Mouse (Mus musculus) MN1 (cell line): ENCODE measurements around the gene Ppip5k1.

ENCODE experiments used
- DNase-seq: peaks from one replicate; pipeline ENCODE4 v3.0.0-alpha.2; 2016; ENCODE audit warnings: low spot score

Ppip5k1 gene

DNA sequence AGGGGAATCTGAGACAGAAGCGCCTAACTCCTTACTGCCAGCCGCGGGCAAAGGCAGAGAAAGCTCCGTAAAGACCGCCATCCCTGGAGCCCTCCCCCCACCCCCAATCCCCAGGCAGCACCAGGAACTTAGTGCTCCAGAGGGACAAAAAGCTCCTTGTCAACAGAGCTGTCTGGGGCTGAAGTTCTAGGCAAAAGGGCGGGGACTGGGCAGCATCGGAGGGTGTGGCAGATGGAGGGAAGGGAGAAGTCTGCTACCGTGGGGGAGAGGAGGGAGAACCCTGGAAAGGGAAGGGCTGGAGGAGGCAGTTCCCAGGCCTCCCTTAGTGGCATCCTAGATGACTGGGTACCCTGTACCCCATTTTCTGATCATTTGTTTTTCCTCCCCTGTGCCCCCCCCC is 57.1 kb downstream of the Ppip5k1 start:
- no peak for DNase-seq

DNA sequence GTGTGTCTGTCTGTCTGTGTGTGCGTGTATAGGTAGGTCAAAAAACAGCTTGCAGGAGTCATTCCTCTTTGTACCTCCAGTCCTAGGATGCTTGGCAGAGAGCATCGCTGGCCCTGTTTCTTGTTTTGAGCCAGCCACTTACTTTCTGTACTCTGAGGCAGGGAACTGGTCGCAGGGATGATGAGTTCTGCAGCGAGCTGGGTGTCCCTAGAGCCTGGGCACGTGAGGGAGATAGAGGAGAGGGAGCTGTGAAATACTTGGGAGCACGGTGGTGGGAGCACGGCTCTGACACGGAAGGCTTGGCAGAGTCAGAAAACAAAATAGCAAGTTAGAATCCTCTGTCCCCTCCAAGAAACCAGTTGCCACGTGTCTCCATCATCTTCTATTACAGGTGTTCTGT is 57.5 kb downstream of the Ppip5k1 start:
- no peak for DNase-seq

DNA sequence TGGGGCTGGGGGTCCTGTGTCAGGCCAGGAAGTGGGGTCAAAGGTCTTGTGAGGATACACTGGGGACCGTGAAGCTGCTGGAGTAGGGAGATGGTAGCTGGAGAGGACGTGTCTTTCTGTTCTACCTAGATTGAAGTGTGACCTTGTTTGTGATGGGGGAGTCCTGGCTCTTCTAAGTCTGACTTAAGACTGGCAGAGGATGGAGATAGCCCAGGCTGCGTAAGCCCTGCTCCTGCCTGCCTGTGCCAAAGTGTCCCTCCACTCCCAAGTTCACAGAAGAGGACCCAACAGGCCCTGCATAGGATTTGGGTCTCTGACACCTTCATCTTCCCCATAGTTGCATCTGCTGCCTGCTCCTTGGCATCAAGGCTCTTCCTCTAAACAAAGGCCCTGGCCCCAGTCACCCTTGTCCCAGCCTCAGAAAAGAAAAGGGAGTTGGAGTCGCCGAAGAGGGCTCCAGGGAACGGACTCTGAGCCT is 58.4 kb downstream of the Ppip5k1 start:
- DNase-seq: no peak

DNA sequence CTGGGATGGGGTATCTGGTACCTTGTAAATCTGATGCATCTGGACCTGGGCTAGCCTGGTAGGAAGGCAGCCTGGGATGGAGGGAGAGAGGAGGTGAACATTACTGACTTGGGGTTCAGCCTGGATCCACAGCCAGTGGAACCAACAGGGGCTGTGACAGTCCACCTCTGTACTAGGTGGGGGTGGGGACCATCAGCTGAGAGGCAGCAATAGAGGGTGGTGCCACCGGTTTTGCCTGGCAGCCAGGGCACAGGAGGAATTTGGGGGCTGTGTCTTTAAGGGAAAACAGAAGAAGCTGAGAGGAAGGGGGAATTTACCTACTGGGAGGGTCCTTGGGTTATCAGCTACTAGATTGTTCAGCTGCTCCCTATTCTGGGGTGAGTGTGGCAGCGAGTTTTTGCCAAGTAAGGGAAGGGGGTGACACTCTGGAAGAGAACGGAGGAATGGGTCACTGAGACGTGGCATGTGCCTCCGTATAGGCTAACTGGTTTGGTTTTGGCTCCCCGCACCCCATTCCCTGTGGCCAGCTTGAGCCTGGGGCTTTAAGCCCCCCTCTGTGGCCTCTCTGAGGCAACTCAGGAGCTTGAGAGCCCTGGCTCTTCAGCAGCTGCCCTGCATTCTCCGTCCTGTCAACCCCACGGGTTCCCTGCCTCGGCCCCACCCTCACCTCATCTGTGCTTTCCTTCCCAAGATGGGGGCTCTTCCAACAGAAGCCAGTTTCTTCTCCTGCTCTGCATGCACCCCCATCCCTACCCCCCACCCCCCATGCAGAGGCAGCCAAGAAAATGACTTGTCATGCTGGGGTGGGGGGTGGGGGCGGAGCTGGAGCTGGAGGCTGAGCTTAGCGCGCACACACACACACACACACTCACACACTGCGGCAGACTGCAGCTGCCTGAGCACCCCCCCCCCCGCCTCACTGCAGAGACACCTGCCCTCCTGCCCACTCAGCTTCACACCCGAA is 59.3 kb downstream of the Ppip5k1 start:
- DNase-seq: peak; percentile 28

DNA sequence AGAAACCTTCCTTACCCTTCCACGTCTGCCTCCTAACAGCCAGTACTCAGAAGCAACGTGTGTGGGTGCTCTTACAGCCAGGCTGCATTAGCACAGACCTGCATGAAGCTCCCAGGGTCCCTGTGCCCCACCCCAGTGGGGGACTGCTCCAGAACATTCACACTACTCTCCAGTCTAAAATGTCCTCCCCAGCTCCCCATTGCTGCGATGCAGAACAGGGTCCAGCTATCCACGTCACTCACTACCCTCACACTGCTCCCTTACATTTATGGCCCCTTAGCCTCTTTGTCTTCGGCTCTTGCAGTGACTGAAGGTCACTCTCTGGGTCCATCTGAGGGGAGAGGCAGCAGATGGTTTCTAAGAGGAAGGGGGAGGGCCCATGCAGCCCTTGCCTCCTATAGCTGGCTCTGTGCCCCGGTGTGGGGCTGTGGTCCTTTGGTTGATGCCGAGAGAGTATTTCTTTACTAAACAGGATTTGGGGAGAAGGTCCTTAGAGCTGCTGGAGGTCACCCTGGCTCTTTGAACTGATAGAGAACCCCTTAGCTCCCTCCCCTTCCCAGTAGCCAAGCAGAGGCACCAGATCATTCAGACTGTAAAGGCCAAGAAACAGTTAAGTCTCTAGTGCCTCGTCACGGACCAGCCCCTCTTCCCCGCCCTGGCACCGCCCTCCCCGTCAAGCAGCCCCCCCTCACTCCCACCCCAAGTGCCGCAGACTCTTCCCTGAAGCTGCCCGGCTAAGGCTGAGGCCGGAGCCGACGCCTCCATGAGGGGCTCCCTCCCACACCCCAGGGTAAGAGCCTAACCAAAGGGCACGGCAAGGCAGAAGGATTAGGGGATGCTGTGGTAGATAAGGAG is 60.2 kb downstream of the Ppip5k1 start:
- DNase-seq: peak; percentile 63

DNA sequence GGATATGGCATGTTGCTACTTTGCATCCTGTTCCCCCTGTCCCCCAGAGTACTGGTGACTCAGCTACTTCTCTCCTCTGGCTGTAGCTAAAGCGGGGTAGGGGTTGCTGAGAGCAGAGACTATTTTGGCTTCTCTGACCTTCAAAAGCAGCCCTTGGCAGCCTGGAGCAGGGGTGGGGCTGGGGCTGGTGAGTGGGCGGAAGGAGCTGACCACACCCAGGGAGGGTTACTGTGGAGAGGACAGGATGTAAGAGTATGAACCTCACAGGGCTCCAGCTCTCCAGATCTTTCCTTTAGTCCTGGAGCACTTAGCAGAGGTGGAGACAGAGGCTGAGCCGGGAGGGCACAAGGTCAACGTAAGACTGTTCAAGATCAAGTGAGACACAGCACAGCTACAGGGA is 61.0 kb downstream of the Ppip5k1 start:
- peak; percentile 58 for DNase-seq

DNA sequence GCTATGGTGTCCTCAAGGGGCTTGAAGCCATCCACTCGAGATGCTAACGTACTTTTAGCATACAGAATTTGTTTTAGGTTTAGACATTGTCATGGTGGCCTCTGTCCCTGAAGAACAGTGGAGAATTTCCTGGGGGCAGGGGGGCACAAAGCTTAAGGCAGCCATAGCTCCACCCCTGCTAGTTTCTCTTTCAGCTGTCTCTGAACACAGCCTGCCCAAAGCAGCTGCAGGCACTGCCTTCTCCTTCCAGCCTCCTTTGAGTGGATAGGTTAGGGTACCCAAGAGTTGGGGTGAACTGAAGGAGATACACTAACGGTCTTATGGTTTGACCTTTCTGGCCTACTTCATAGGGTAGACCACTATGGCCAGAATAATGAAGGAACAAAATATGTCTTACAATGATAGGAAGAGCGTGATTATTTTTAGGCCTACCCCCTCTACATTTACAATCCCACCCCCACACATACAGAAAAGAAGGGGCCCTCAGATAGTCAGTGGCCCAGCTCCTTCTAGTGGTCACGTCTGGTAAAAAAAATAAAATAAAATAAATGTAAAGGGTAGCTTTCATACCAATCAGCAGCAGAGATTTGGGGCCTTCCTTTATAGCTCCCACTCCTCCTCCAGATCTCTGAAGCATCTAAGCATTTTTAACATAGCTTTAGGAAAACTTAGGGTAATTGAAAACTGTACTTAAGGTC is 62.7 kb downstream of the Ppip5k1 start:
- DNase-seq: no peak

DNA sequence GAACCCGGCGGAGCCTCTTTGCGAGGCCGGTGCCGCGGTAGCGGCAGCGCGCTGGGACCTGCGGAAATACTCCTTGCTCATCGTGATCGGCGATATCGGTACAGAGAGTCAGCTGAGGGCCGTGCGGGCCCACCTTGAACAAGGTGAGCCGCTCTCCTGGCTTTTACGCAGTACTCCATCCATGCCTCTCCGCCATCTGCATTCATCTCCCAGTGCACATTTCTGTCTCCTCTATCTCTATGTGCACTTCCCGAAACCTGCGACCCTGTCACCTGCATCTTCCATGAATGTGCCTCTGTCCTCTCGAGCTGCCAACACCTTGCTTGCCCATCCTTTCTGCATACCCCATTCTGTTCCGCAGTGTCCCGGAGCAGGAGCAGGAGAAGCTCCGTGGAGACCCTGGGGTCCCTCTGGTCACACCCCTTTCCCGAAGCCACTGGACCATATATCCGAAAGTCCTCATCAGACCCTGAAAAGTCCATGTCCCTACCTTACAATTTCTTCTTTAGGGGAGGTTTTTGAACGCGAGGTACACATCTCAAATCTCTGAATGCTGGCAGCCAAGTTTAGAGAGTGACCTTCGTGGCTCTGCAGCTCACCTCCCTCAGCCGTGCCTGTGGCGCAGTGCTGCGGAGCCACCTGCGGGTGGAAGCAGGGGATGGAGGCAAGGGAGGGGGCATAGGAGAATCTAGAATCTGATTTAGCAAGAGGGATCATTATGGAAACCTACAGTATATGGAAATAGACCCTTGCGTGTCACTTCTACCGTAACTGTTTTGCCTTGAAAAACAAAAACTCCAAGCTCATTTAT is 65.3 kb downstream of the Ppip5k1 start:
- DNase-seq: peak; percentile 44

DNA sequence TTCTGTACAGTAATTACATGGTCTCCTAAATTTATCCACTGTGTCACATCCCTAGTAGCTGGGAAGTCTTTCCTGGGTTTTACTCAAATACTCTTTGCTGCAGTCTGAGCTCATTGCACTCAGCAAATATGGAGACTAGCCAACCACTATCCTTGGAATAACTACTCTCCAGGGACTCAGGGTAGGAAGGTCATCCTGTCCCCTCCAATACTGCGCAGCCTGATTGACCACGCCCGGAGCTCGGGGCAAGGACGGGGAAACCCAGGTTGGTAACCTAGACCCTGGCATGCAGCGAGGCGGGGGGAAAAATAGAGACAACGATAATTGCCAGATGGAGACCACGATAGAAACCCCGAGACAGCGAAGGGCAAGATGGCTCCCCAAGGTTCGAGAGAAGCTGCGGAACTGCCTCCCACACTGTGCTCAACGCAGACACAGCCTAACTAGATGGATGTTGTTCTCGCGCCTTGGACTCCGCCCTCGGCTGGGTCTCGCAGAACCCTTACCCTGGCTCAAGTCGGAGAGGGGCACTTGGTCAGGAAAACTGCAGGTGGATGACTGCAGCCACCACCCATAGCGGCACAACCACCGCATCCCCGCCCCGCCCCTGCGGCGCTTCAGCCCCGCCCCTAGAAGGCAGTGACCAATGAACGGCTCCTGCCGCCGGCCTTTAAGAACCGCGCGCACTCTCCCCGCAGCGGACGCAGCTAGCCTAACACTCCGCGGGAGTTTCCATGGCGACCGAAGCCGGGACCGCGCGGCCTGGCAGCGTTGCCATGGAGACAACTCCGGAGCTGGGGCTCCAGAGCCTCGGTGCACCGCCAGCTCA is 66.1 kb downstream of the Ppip5k1 start, which contains the start of gene Map1a:
Gene Map1a (plus strand): TSS at position 700 of the 829 bp plus-strand sequence.
- DNase-seq: peak; percentile 95

DNA sequence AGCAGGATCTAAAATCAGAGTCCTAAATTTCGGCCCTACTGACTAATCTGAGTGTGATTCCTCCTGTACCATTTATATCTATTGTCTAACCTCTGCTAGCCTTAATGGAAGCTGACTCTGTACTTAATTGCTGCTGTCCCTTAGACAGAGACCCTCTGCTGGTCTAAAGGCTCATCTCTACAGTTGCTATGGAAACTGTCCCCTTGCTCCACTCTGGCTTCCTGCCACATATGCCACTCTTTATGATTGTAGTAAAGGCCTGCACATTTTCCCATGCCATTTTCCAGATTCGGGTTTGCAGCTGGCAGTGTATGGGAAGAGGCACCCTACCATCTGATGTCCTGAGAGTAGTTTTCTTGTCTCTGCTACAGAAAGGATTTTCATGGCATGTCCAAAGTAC is 67.3 kb downstream of the Ppip5k1 start:
- no peak for DNase-seq

DNA sequence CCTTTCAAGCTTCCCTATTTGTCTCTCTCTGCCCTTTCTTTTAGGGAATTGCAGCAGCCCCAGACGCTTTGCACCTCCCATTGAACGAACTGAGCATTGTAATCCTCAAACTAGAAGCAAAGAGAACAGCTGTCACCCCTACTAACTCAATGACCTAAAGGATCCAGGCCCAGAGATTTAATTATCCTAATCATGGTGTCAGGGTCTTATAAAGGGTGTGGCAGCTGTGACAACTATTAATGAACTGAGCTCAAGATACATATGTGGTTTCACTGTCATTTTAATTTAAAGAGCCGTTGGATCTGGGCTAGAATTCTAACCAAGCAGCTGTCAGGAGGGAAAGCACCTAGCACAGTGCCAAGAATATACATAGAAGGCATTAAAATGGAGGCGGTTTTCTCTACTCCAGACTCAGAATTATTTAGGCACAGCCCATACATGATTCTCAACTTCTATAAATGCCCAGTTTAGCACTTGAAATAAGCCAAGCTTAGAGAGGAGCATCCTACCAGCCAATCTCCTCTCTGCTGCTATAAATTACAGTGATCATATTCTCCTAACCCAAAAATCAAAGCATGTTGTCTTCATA is 83.2 kb downstream of the Ppip5k1 start:
- peak; percentile 29 for DNase-seq

DNA sequence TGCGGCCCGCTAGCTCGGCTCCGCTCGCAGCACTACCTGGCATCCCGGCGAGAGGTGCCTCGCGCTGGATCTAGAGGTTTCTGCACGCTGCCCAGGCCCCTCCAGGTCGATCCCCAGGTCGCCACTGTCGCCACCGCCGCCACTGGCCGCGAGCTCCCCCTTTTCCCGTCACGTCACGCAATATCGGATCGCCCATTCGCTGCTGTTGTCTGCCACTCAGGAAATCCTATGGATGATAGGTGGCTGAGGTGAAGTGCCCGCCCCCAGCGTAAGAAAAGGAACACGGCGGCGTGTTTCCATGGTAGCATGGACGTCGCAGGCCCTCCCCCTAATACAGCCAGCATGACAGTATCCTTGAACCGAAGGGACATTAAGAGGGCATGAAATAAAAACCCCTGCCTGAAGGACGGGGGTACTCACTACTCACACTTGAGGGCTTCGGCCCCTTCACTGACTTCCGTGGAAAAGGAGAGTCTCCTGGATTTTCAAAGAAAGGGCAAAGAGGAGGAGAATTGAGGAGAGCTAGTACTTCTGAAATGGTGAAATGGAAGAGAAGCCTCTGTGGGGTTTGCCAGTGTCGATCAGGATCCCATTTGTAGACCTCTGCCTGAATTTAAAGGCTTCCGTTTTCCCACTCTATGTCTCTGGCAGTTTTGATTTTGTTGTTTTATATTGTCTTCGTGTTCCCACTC is 83.8 kb downstream of the Ppip5k1 start, which contains the start of gene Trp53bp1:
Gene Trp53bp1 (minus strand): TSS at position 172 of the 692 bp plus-strand sequence.
- DNase-seq: peak; percentile 95

DNA sequence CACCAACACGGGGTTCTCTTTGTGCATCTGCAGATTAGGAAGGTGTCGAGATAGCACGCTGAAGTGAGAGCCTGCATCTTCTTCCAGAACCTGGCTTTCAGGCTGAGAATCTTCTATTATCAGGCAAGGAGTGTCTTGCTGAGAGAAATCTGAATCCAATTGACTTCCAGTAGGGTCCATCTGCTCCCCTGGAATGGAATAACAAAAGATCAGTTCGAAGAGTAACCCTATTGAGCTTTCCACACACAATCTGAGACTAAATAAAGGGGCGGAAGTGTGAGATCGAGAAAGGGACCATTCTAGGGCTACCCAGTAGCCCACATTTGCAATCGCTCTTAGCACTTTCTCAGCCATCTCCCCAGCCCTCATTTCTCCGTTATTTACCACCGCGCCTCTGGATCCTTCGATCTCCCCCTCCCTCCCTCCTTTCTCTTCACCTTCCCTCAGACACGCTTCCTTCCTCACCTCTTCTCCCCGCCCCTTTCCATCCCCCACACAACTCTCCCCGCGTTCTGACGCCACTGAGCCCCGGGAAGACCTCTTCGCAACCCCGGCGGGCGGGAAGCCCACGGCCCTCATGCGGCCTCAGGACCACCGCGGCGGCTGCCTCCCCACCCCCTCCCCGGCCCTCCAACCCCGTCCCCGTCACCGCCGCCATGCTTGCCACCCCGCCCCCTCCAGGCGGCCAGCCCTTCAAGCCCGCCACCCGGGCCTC is 84.5 kb downstream of the Ppip5k1 start:
- DNase-seq: no peak

DNA sequence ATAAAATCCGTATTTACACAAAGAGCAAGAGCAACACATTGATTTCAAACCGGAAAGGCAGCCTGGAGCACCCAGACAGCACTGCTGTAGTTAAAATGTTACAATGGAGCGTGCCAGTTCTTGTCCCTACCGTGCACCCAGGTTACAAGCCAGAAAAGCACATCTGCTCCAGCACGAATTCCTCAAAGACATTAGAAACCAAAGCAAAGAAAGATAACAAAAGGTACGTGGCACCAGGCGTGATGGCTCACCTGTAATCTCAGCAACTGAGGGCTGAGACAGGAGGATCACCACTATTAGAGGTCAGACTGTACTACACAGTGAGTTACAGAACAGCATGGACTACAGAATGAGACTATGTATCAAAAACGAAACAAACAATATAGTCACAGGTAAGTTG is 86.8 kb downstream of the Ppip5k1 start:
- no peak for DNase-seq
